Mouse (Mus musculus) ES-E14 (cell line): ENCODE measurements around the gene Rab25. TPM values are rescaled to one million over a fixed set of nuclear protein-coding genes. Genes with fewer than 3 reads are reported as not detected.

Experiments
- DNase-seq: peaks from one replicate; pipeline ENCODE4 v3.0.0-alpha.2; 2013; ENCODE audit warnings: low read depth, low spot score
- H3K27ac ChIP-seq: 2 replicates; pipeline ENCODE4 v1.5.1; 2012; ENCODE audit warnings: low read depth, mild to moderate bottlenecking, low read length, moderate library complexity, mixed read lengths; ENCODE audit not compliant: poor library complexity, insufficient read depth, severe bottlenecking
- H3K36me3 ChIP-seq: 2 replicates; pipeline ENCODE4 v1.6.1; 2012; ENCODE audit warnings: mild to moderate bottlenecking, low read length, moderate library complexity, mixed read lengths; ENCODE audit not compliant: control insufficient read depth, poor library complexity, insufficient read depth, severe bottlenecking
- H3K4me1 ChIP-seq, 2 experiments: fragments of 150-350 bp in 1 of 2; sonication (generic) in 1 of 2; 2 replicates each; pipeline ENCODE4 v1.6.1; 2012; ENCODE audit warnings: low read length in 2 of 2, mild to moderate bottlenecking in 1 of 2, mixed read lengths in 1 of 2; ENCODE audit not compliant: control insufficient read depth in 2 of 2, insufficient read depth in 2 of 2, poor library complexity in 1 of 2
- H3K4me3 ChIP-seq, 2 experiments: fragments of 150-350 bp in 1 of 2; sonication (generic) in 1 of 2; 2 replicates each; pipeline ENCODE4 v1.5.1; 2012; ENCODE audit warnings: low read length in 2 of 2, low read depth in 1 of 2, mild to moderate bottlenecking in 1 of 2, mixed read lengths in 1 of 2; ENCODE audit not compliant: insufficient read depth in 1 of 2, poor library complexity in 1 of 2, severe bottlenecking in 1 of 2
- H3K9ac ChIP-seq: 2 replicates; pipeline ENCODE4 v1.6.1; 2012; ENCODE audit warnings: low read depth, mild to moderate bottlenecking, low read length, mixed read lengths; ENCODE audit not compliant: poor library complexity, insufficient read depth, severe bottlenecking
- H3K9me3 ChIP-seq: fragments of 150-350 bp; sonication (generic); 2 replicates; pipeline ENCODE4 v1.6.1; 2012; ENCODE audit warnings: low read depth, mild to moderate bottlenecking, low read length; ENCODE audit not compliant: control insufficient read depth, insufficient read depth
- CHD2 ChIP-seq: IDR thresholded peaks from 2 replicates; pipeline ENCODE4 v1.6.1; 2014; ENCODE audit warnings: mild to moderate bottlenecking, low read depth, low read length, inconsistent platforms
- HCFC1 ChIP-seq: IDR thresholded peaks from 2 replicates; pipeline ENCODE4 v1.6.1; 2012; ENCODE audit warnings: low read length, inconsistent platforms, borderline replicate concordance; ENCODE audit not compliant: insufficient read depth
- MAFK ChIP-seq: IDR thresholded peaks from 2 replicates; pipeline ENCODE4 v1.6.1; 2014; ENCODE audit warnings: mild to moderate bottlenecking, low read depth, low read length, inconsistent platforms; ENCODE audit not compliant: insufficient read depth
- ZC3H11A ChIP-seq: IDR thresholded peaks from 2 replicates; pipeline ENCODE4 v1.6.1; 2012; ENCODE audit warnings: low read depth, mild to moderate bottlenecking, inconsistent platforms, low read length, borderline replicate concordance
- ZNF384 ChIP-seq: IDR thresholded peaks from 2 replicates; pipeline ENCODE4 v1.6.1; 2012; ENCODE audit warnings: low read depth, low read length, inconsistent platforms
- in situ Hi-C, 2 experiments: fragments of 600-800 bp; cut with MboI; formaldehyde crosslinking; loops; one replicate each; pipeline ENCODE4 v1.15.1; 2025; ENCODE audit warnings: low sequenced_read_pairs in 2 of 2, inconsistent platforms in 1 of 2; ENCODE audit not compliant: unreplicated experiment in 2 of 2
- total RNA-seq: library from RNA; depleted of rRNA; stranded (reverse); fragments of 300-350 nt; gene quantifications from 2 replicates; pipeline ENCODE4 v1.2.3, GENCODE M21; 2012

Gene Rab25
- total RNA-seq, 1 experiment = 2.1 TPM

DNA sequence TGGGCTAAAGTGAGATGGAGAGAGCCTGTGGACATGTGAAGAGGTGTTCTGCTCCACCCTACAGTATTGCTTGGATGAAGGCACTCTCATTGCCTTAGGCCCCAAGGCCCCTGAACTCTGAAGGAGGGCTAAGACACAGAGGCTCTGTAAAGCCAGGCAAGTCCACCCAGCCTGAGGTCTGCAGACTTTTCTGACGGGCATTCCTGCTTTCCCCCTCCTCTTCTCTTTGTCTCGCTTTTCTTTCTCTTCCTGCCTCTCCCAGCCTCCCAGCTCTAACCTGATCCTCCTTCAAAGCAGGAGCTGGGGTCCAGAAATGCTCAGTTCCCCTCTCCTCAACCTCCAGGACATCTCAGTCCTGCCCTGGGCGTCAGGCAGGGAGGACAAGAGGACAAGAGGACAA, 13.1 kb downstream of the Rab25 start:
- H3K27ac ChIP-seq = no peak overlapping the region
- H3K4me1 ChIP-seq = peaks cover 5 to 33% of the 10 kb centered on the region in 2 experiments
- no peak overlapping the region for H3K9ac ChIP-seq
- no peaks in the 10 kb centered on the region for H3K9me3 ChIP-seq
- in situ Hi-C loops = no loop called here
- H3K4me3 ChIP-seq = no peak overlapping the region
- H3K36me3 ChIP-seq = peaks cover 23% of the 10 kb centered on the region
- TF ChIP-seq MAFK (no peak), ZNF384 (no peak), ZC3H11A (no peak), HCFC1 (no peak), CHD2 (no peak)
- DNase-seq = no peak

DNA sequence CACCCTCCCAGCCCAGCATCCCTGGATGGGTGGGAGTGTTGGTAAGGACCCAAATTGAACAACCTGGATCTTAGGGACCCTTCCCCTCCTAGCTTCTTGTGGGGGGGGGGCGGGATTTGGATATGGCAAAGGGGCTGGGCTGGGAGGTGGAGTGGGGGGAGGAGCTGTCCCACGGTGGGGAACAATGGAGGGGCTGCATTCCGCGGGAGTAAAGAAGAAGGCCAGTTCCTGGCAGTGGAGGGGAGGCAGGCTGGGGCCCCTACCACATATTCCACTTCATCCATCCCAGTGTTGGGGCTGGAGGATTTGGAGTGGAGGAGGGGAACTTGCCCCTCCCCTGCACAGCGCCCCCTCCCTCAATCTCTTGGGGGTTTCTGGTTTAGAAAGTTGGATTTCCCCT, 14.4 kb downstream of the Rab25 start:
- peaks cover 23% of the 10 kb centered on the region for H3K36me3 ChIP-seq

DNA sequence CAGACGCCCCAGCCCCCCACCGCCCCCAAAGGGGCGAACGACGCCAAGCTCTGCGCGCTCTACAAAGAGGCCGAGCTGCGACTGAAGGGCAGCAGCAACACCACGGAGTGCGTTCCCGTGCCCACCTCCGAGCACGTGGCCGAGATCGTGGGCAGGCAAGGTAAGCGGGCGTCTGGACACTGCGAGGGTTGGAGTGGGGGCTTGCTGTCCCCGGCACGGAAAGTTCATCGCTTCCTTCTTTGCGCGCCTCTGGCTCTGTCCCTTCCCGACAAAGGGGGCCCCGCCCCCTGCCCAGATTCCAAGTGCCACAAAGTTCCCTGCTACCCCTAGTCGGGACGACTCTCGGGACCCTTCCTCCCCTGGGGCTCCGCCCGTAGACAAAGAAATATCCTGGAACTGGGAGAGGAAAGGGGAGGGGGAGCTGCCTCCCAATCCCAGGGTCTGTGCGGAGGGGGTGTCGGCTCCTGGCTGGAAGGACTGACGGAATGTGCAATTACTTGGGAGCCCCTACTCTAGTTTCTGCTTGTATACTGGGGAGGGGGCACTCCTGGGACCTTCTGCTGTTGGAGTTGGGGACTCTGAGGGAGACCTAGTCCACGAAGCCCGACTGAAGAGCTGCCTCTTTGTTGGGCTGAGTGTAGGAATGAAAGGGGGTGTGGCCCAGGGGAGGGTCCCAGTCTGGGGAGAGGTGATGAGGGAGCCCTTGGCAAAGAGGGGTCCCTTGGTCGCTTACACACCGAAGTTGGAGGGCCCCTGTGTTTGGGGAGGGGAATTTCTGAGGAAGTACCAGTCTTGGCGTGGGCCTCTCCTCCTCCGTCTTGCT, 15.2 kb downstream of the Rab25 start:
- H3K4me1 ChIP-seq = peaks cover 8 to 27% of the 10 kb centered on the region in 2 experiments; a peak in 3 of 4 replicates
- no peak for DNase-seq
- H3K9ac ChIP-seq = peak overlapping the region; percentile 93
- peak overlapping the region; percentile 77 to 96 for H3K4me3 ChIP-seq
- H3K9me3 ChIP-seq = no peaks in the 10 kb centered on the region
- in situ Hi-C loops = no loop called here
- TF ChIP-seq MAFK = no peak
- TF ChIP-seq ZC3H11A = no peak
- TF ChIP-seq ZNF384 = no peak
- peak overlapping the region; percentile 95 for H3K27ac ChIP-seq
- peaks cover 18% of the 10 kb centered on the region for H3K36me3 ChIP-seq

More for the DNA sequence above, 14.4 kb downstream of the Rab25 start:
- Histone ChIP-seq H3K4me1 (peaks cover 8 to 33% of the 10 kb centered on the region in 2 experiments; a peak in 3 of 4 replicates), H3K4me3 (peak overlapping the region; percentile 77 to 96; a peak in 3 of 4 replicates), H3K9ac (peak overlapping the region; percentile 93; the same call in 1 of the 2 replicates), H3K9me3 (no peaks in the 10 kb centered on the region), H3K27ac (no peak overlapping the region)
- no peak for TF ChIP-seq CHD2
- no peak for TF ChIP-seq MAFK
- TF ChIP-seq ZC3H11A = no peak
- TF ChIP-seq ZNF384 = no peak
- no peak for TF ChIP-seq HCFC1
- in situ Hi-C loops = no loop called here
- no peak for DNase-seq

DNA sequence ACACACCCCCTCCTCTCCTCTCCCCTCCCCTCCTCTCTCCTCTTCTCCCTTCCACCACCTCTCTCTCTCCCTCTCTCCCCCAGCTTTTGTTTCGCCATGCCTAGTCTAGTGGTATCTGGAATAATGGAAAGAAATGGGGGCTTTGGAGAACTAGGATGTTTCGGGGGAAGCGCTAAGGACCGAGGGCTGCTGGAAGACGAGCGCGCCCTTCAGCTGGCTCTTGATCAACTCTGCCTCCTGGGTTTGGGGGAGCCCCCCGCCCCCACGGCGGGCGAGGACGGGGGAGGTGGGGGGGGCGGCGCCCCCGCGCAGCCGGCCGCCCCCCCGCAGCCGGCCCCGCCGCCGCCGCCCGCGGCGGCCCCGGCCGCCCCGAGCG, 15.8 kb downstream of the Rab25 start, which contains the start of gene Mex3a:
Mex3a (plus strand) TSS at position 97 of the 376 bp plus-strand sequence.
- Histone ChIP-seq H3K9ac (peak within 1 kb of the TSS; percentile 93), H3K27ac (peak within 1 kb of the TSS; percentile 95), H3K36me3 (peaks cover 16% of the 10 kb centered on the region), H3K4me3 (peak within 1 kb of the TSS; percentile 95 to 96), H3K9me3 (no peaks in the 10 kb centered on the region), H3K4me1 (peaks cover 8 to 31% of the 10 kb centered on the region in 2 experiments; a peak in 3 of 4 replicates)
- no peak for TF ChIP-seq ZNF384
- TF ChIP-seq HCFC1 = no peak
- TF ChIP-seq CHD2 = no peak
- no peak for TF ChIP-seq MAFK
- TF ChIP-seq ZC3H11A = no peak
- no peak for DNase-seq
- in situ Hi-C loops = no loop called here
